Mouse (Mus musculus) brain, adult 2 months (tissue): Measurements from ENCODE around the gene Eif4e.

Experiments used
- DNase-seq: peaks from one replicate; pipeline ENCODE4 v3.0.0; 2011; ENCODE audit warnings: low read depth, low spot score

Eif4e gene

DNA sequence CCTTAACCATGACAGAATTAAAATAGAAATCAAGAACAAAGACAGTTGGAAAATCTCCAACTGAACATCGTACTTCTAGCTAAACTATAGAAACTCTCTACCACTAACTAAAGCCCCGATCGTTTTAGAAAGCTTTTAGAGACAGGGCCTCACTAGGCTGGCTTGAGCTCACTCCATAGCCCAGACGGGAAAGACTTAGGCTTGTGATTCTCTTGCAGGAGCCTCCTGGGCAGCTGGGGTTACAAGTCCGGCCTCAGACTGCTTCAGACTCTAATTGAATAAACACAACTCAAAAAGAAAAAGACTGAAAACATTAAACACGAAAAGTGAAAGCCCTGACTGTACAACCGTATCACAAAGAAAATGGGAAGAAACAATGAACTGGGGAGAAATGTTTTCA, 60.2 kb downstream of the Eif4e start:
- DNase-seq: no peak

DNA sequence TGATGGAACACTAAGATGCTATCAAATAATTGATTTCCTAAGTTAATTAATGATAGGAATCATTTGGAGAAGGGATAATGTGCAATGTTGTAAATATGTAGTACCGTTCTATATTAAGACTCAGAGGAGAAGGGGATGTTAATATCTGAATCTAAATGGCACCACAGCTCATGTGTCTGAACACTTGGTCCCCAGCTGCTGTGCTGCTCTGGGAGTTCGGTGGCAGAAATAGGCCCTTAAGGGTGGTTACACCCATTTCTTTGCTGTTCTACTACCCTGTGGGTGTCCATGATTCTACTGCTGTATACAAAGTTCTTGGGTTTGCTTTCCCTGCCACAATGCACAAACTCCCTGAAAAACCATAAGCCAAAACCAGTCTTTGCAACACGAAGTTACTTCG, 61.2 kb downstream of the Eif4e start:
- no peak for DNase-seq

DNA sequence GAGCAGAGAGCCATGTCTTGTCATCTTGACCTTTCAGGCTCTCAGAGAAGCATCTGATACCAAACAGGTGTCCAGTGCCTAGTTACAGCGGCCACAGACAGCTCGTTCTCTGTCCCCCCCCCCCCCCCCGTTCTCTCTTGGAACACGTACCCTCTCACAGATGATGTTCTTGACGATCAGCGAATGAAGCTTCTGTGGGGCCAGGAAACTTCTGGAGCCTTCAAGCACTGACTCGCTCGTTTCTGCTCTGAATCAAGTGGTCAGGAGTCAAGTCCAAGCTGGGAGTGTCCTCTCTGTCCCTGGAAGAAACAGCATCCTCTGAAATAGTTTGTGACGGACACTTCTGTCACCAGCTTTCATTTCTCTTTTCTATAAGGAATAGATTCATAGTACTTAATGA, 62.0 kb downstream of the Eif4e start:
- no peak for DNase-seq

DNA sequence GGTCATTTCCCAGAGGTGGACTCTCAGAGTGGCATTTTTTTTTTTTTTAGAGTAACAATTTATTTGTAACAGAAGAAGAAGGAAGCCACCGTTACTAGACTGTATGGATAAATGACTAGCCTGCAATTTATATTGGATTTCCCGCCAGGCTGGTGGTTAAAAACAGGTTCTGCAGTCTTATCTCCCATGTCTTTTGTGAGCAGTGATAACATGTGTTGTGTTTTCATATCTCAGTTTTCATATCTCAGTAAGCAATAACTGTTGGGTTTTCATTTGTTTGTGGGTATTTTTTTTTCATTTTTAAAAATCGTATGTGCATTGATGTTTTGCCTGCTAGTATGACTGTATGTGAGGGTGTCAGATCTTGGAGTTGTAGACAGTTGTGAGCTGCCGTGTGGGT, 65.0 kb downstream of the Eif4e start:
- no peak for DNase-seq

DNA sequence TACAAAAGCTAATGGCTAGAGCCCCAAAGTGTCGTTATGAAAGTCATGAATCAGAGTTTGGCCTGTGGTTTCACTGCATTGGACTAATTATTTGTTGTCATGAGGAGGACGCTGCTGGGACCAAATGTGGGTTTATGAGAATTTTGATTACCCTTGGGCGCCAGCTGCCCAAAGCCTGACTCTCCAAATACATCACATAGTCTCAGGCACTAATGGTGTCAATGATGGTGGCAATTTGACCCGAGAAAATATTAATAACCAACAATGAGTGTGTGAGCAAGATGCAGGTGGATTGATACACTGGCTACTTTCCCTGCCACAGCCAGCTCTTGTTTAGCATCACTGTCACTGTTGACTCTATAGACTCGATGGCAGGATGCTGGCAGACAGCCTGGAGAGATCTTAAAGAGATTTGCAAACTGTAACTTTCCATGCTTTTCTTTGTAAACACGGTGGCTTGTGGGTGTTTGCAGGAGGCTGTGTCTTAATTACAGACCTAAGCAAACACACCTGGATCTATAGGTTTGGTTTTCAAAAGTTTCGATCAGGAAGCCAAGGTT, 65.9 kb downstream of the Eif4e start:
- no peak for DNase-seq

DNA sequence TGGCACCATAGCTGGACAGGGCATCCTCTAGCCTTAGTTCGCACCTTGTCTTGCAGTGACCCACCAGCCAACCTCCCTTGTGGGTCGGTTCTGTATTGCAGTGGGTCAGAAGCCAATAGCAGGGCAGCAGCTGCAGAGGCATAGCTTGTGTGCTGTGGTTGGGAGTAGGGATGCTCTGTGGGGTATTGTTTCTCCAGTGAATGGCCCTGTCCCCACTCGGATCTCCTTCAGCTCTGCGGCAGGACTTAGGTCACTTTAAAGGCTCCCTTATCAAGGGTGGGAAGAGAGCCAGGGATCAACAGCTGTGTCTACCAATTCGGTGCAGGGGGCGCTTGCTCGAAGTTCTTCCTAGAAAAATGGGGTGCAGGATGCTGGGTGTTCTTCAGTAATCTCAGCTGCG, 67.2 kb downstream of the Eif4e start:
- peak; percentile 79 for DNase-seq

DNA sequence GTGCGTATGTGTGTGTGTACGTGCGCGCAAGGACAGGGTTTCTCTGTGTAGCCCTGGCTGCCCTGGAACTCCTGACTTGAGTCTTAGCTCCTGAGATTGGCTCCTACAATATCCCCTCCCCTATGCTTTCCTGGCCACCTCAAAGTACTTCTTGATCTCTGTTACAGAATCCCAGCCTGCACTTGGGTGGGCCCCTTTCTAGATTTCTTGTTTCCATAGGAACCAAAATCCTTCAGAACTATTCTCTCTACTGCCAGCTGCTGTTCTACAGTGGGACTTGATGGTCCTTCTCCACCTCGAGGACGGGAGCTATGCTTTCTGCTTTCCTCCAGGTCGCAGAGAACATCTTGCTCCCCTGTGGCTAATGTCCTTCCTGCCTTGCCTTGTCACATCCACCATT, 67.9 kb downstream of the Eif4e start:
- DNase-seq: no peak

DNA sequence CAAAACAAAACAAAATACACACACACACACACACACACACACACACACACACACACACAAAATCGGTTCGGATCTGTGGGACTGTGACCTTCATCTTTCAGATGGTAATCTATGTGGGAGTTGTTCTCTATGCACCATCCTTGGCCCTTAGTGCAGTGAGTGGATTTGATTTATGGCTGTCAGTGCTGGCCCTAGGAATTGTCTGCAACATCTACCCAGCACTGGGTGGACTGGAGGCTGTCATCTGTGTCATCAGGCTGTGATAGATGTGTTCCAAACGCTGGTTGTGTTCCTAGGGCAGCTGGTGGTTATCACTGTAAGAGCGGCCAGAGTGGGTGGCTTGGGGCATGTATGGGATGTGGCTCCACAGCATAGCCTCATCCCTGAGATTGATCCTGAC, 75.1 kb downstream of the Eif4e start:
- DNase-seq: no peak

DNA sequence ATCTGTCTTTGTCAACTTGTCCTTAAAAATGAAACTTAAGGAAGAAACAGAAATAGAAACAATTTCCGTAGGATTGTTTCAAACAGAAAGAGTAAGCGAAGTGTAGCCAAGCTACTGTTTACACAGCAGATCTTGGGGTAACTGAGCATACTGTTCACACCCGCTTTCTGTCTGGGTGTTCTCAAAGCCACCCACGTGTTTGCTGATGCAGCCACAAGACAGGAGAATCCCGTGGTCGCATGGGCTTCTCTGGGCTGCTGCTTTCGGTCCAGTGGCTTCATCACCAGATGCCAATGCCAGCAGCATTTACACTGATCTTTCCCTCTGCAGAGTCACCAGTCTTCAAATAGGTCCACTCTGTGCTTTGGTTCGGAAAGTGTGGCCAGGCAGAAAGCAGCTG, 79.2 kb downstream of the Eif4e start:
- DNase-seq: peak; percentile 63

DNA sequence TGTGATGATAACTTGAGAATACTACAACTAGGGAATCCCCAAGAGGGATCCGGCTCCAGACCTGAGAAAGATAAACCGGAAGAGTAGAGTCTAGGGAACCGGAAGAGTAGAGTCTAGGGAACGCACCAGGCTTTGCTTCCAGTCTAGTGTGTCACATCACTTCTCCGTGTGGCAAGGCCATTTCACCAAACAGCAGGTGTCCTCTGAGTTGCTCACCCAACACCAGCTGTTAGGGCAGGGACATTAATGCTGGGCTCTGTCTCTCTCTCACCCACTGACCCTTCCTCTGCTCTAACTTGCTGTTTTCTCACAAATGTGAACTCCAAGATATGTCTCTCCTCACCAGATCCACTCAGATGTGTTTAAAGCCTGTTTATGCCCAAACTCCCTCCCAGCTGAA, 82.7 kb downstream of the Eif4e start:
- no peak for DNase-seq
